Comparison of ENCODE assay signal across 8 mouse cellular contexts in the genomic region with DNA sequence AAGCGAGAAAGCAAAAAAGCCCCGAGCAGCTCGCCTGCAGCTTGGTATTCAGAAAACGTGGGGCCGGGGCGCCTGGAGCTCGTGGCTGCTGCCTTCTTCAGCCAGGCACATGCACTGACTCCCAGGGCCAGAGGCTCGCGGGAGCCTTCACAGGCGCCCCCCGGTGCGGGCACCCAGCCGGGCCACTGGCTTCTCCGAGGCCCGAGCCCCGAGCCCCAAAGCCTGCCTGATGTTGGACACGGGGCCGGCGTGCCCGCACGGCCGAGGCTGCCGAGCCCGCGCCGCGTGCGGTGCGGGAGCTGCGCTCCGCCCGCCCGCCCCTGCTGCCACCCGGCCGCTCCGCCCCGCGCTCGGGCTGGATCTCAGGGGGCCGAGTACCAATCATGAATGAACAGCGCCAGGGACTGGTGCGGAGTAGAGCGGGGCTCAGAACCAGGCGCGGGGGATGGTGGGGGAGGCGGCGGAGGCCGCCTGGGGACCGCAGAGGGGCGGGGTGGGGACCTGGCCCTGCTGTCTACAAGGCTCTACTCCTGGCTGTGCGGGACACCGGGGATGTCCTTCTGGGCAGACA.
DNase-seq lines count a peak whose midpoint lies in the region; ATAC-seq and TF ChIP-seq lines count a peak whose summit lies in the region.

No protein-coding gene starts in this region.

- intact Hi-C loops in heart, postnatal 10 days (cut with DNase I): no loop called here

- 0 out of 2 replicates have a peak, but pooled peaks have one; percentile 56 for TF ChIP-seq POLR2A in brain, embryonic 14.5 days (IDR thresholded peaks at IDR 0.05; ENCODE audit: borderline replicate concordance, extremely low read depth, insufficient read depth, insufficient read length, poor library complexity, severe bottlenecking)

- H3K27ac ChIP-seq in heart, postnatal 0 days (ENCODE audit: low read depth): no peak overlapping the region
- H3K27ac ChIP-seq in hindbrain, embryonic 13.5 days: peak overlapping the region; percentile 77

- no peaks in the 10 kb centered on the region for H3K9me3 ChIP-seq in heart, postnatal 0 days (replicated peaks; ENCODE audit: control insufficient read depth, low read length)
- no peaks in the 10 kb centered on the region for H3K9me3 ChIP-seq in hindbrain, embryonic 13.5 days

- H3K36me3 ChIP-seq in heart, postnatal 0 days (replicated peaks; ENCODE audit: control insufficient read depth, insufficient read depth, low read length): no peaks in the 10 kb centered on the region
- no peaks in the 10 kb centered on the region for H3K36me3 ChIP-seq in hindbrain, embryonic 13.5 days

- DNase-seq in heart, postnatal 0 days (ENCODE audit: low spot score): no peak
- DNase-seq in heart, postnatal 10 days: no peak
- DNase-seq in brain, embryonic 14.5 days (ENCODE audit: low read depth): peak; percentile 79
- peak; percentile 64 for DNase-seq in neural tube, embryonic 10.5 days (ENCODE audit: extremely low spot score, low spot score)
- no peak for DNase-seq in layer of hippocampus, postnatal 36 days
- no peak for DNase-seq in spleen, postnatal 4 days (ENCODE audit: low spot score in 2 of 2)
- no peak for DNase-seq in gastrocnemius, postnatal 10 days

- peak overlapping the region; percentile 58 for H3K4me2 ChIP-seq in heart, postnatal 0 days (ENCODE audit: low read depth, low read length)
- peak overlapping the region; percentile 76 for H3K4me2 ChIP-seq in hindbrain, embryonic 13.5 days

- TF ChIP-seq EP300 in heart, postnatal 0 days (IDR thresholded peaks at IDR 0.05; ENCODE audit: low read depth): no peak

- H3K9ac ChIP-seq in heart, postnatal 0 days (replicated peaks; ENCODE audit: low read depth, low read length): no peak overlapping the region
- H3K9ac ChIP-seq in hindbrain, embryonic 13.5 days: peak overlapping the region; percentile 84

- no peak for ATAC-seq in heart, postnatal 0 days (ENCODE audit: insufficient read depth, low read depth)
- ATAC-seq in hindbrain, embryonic 13.5 days (ENCODE audit: low FRiP score): peak; percentile 83

- no peaks in the 10 kb centered on the region for H3K4me1 ChIP-seq in heart, postnatal 0 days (ENCODE audit: control insufficient read depth, insufficient read depth)
- H3K4me1 ChIP-seq in hindbrain, embryonic 13.5 days (replicated peaks): peaks cover 51% of the 10 kb centered on the region

- WGBS in heart, postnatal 0 days: 1% methylated on average over 51 of the region's 52 CpGs
- under 1% methylated on average over 50 of the region's 52 CpGs for WGBS in hindbrain, embryonic 13.5 days

- peak overlapping the region; percentile 36 for H3K4me3 ChIP-seq in heart, postnatal 0 days (ENCODE audit: low read depth, low read length)
- H3K4me3 ChIP-seq in hindbrain, embryonic 13.5 days: peak overlapping the region; percentile 51

- TF ChIP-seq CTCF in heart, postnatal 0 days (IDR thresholded peaks at IDR 0.05; ENCODE audit: low read depth): no peak
- no peak for TF ChIP-seq CTCF in brain, embryonic 14.5 days (IDR thresholded peaks at IDR 0.05; ENCODE audit: borderline replicate concordance, extremely low read depth, insufficient read depth, insufficient read length)

- peaks cover 32% of the 10 kb centered on the region for H3K27me3 ChIP-seq in heart, postnatal 0 days (ENCODE audit: control insufficient read depth, insufficient read depth, low read length)
- peaks cover 27% of the 10 kb centered on the region; the same call in 1 of the 2 replicates for H3K27me3 ChIP-seq in hindbrain, embryonic 13.5 days

Comparison
In these comparisons a context has a peak if more than half of its experiments do, and no peak if none do; other contexts are left out.
1. DNase-seq: peak in brain, embryonic 14.5 days (single experiment) and neural tube, embryonic 10.5 days (single experiment); none in heart, postnatal 0 days (single experiment), heart, postnatal 10 days (0 of 2), layer of hippocampus, postnatal 36 days (0 of 2), spleen, postnatal 4 days (0 of 2) and gastrocnemius, postnatal 10 days (single experiment).